Mouse (Mus musculus): Measurements from ENCODE around the gene 1700016D06Rik.

DNA sequence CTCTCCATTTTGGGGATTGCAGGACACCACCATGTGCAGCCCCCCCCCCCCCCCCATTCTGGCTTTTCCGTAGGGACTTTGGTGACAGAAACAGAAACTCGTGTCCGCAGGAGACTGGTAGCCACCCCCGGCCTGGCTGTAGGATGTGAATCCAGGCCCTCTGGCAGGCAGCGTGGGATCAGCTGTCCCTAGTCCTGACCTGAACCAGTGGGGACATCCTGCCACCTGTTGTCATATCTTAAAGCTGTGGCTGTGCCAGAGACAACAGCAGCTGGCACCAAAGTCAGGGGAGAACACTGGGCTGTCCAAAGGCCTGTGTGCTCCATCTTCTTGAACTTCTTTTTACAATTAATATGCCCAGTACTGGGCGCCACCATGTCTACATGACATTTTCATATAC, 9.1 kb downstream of the 1700016D06Rik start:
- TF ChIP-seq CTCF (IDR thresholded peaks at IDR 0.05; ENCODE audit: low read depth) (no peak), EP300 (IDR thresholded peaks at IDR 0.05; ENCODE audit: low read depth) (no peak)
